ENCODE assay signal across 9 mouse cellular contexts in genomic region chr13:46517211-46517685, GRCm38 (mm10). TPM values are rescaled to one million over a fixed set of nuclear protein-coding genes. Genes with fewer than 3 reads are reported as not detected.
DNase-seq lines count a peak whose midpoint lies in the region; ATAC-seq and TF ChIP-seq lines count a peak whose summit lies in the region.
"Had no signal": no experiment of that assay in that cellular context is flagged by ENCODE, and none has a peak within 500 bp of the region (broad histone marks: within the 10 kb centered on the region; RNA-seq: fewer than 3 reads in every experiment).

No protein-coding gene starts in this region.

- H3K4me3 ChIP-seq in hindbrain, embryonic 16.5 days (ENCODE audit: low read length) = no peak overlapping the region
- no peak overlapping the region for H3K4me3 ChIP-seq in hindbrain, embryonic 12.5 days
- no peak overlapping the region for H3K4me3 ChIP-seq in layer of hippocampus, adult 2 months
- H3K4me3 ChIP-seq in liver, postnatal 0 days (ENCODE audit: low read depth, low read length) = no peak overlapping the region

- no peaks in the 10 kb centered on the region for H3K4me1 ChIP-seq in hindbrain, embryonic 16.5 days (ENCODE audit: control insufficient read depth, insufficient read depth, low read depth, low read length)
- no peaks in the 10 kb centered on the region for H3K4me1 ChIP-seq in hindbrain, embryonic 12.5 days
- no peaks in the 10 kb centered on the region for H3K4me1 ChIP-seq in liver, postnatal 0 days (ENCODE audit: insufficient read depth)

- no peaks in the 10 kb centered on the region for H3K9me3 ChIP-seq in hindbrain, embryonic 16.5 days (ENCODE audit: control insufficient read depth, low read length)
- no peaks in the 10 kb centered on the region for H3K9me3 ChIP-seq in hindbrain, embryonic 12.5 days (replicated peaks)
- 0 out of 2 replicates have a peak, but pooled peaks cover 2% of the 10 kb centered on the region for H3K9me3 ChIP-seq in liver, postnatal 0 days (ENCODE audit: low read length)

- no peak overlapping the region for H3K9ac ChIP-seq in hindbrain, embryonic 16.5 days (ENCODE audit: low read depth, low read length)
- H3K9ac ChIP-seq in hindbrain, embryonic 12.5 days = no peak overlapping the region
- H3K9ac ChIP-seq in liver, postnatal 0 days (replicated peaks) = no peak overlapping the region

- ATAC-seq in hindbrain, embryonic 16.5 days = peak; percentile 79
- no peak for ATAC-seq in hindbrain, embryonic 12.5 days (ENCODE audit: low FRiP score)
- no peak for ATAC-seq in liver, postnatal 0 days

- peak; percentile 46 to 61 for DNase-seq in frontal cortex, postnatal 25 days (ENCODE audit: low spot score in 2 of 2)
- DNase-seq in layer of hippocampus, adult 2 months (ENCODE audit: low spot score in 2 of 2) = peak; percentile 88 to 89
- peak; percentile 80 for DNase-seq in right cerebral cortex, postnatal 25 days
- no peak for DNase-seq in ovary, postnatal 10 days (ENCODE audit: low spot score)
- DNase-seq in spleen, postnatal 14 days (ENCODE audit: low spot score in 2 of 2) = no peak
- no peak for DNase-seq in liver, postnatal 0 days
- DNase-seq: kidney, adult 18-20 months had no signal

- no peaks in the 10 kb centered on the region for H3K36me3 ChIP-seq in hindbrain, embryonic 16.5 days (ENCODE audit: control insufficient read depth, insufficient read depth, low read length)
- no peaks in the 10 kb centered on the region for H3K36me3 ChIP-seq in hindbrain, embryonic 12.5 days
- no peaks in the 10 kb centered on the region for H3K36me3 ChIP-seq in liver, postnatal 0 days (replicated peaks; ENCODE audit: insufficient read depth, low read length)

- no peaks in the 10 kb centered on the region for H3K27me3 ChIP-seq in hindbrain, embryonic 16.5 days (replicated peaks; ENCODE audit: control insufficient read depth, insufficient read depth, low read length)
- no peaks in the 10 kb centered on the region for H3K27me3 ChIP-seq in hindbrain, embryonic 12.5 days
- H3K27me3 ChIP-seq in liver, postnatal 0 days (ENCODE audit: insufficient read depth, low read length) = no peaks in the 10 kb centered on the region

- 46% methylated on average over 4 of the region's 4 CpGs for WGBS in hindbrain, embryonic 16.5 days
- WGBS in hindbrain, embryonic 12.5 days = 81% methylated on average over 4 of the region's 4 CpGs
- WGBS in liver, postnatal 0 days (ENCODE audit: insufficient replicate concordance) = 75% methylated on average over 4 of the region's 4 CpGs

- H3K27ac ChIP-seq in hindbrain, embryonic 16.5 days (ENCODE audit: low read depth, low read length) = no peak overlapping the region
- no peak overlapping the region for H3K27ac ChIP-seq in hindbrain, embryonic 12.5 days
- H3K27ac ChIP-seq in layer of hippocampus, adult 2 months = peak overlapping the region; percentile 78
- H3K27ac ChIP-seq in liver, postnatal 0 days (ENCODE audit: low read depth) = no peak overlapping the region

- no peak for TF ChIP-seq EP300 in liver, postnatal 0 days (IDR thresholded peaks at IDR 0.05; ENCODE audit: low read depth)

- no peak overlapping the region for H3K4me2 ChIP-seq in hindbrain, embryonic 16.5 days (ENCODE audit: low read length)
- no peak overlapping the region for H3K4me2 ChIP-seq in hindbrain, embryonic 12.5 days (replicated peaks)
- H3K4me2 ChIP-seq in liver, postnatal 0 days (ENCODE audit: low read depth, low read length) = no peak overlapping the region

- TF ChIP-seq CTCF in layer of hippocampus, adult 2 months (conservative IDR thresholded peaks at IDR 0.05) = no peak
- no peak for TF ChIP-seq CTCF in liver, postnatal 0 days (IDR thresholded peaks at IDR 0.05; ENCODE audit: low read depth)

RNA-seq across cellular contexts. Expression of gene Cap2, which starts 15.6 kb away (rescaled TPM):
- 11.2 and 12.9 TPM in 2 replicates for polyA plus RNA-seq in hindbrain, embryonic 16.5 days (2015; fragmentation: Nextera tagmentation; extraction: Ambion mirVana)
- polyA plus RNA-seq in hindbrain, embryonic 12.5 days (2016; fragmentation: Nextera tagmentation; extraction: Ambion mirVana) = 9.4 and 10.2 TPM in 2 replicates
- 100 to 1,000 TPM; 216 to 220 TPM for total RNA-seq in layer of hippocampus, adult 2 months (2021)
- polyA plus RNA-seq in liver, postnatal 0 days (2015; fragmentation: Nextera tagmentation; extraction: Ambion mirVana) = 0.47 and 0.94 TPM in 2 replicates

Comparison
In these comparisons a context has a peak if more than half of its experiments do, and no peak if none do; other contexts are left out.
1. DNase-seq: peak in frontal cortex, postnatal 25 days (2 of 2), layer of hippocampus, adult 2 months (2 of 2) and right cerebral cortex, postnatal 25 days (single experiment); none in ovary, postnatal 10 days (single experiment), spleen, postnatal 14 days (0 of 2) and liver, postnatal 0 days (single experiment).